Mouse (Mus musculus) left cerebral cortex, postnatal 14 days (tissue): ENCODE data around the gene Exoc8. TPM values are rescaled to one million over a fixed set of nuclear protein-coding genes. Genes with fewer than 3 reads are reported as not detected.
A peak's percentile ranks its signal among the peaks of the same experiment; 100 is the strongest.

ENCODE experiments used
- DNase-seq, 2 experiments: peaks; one replicate each; pipeline ENCODE4 v3.0.0; 2021 to 2022; ENCODE audit warnings: low spot score in 2 of 2, mixed read lengths in 1 of 2
- intact Hi-C: fragments of 180-260 bp; cut with DNase I; formaldehyde crosslinking; loops from one replicate; pipeline ENCODE4 v1.15.1; 2025
- long read RNA-seq, 2 experiments: library from polyadenylated mRNA; stranded (forward); transcript quantifications; one replicate each; pipeline ENCODE4 v2.0.0; 2021
- total RNA-seq, 2 experiments: library from RNA; stranded (reverse); gene quantifications; 2 replicates each; pipeline ENCODE4 v1.2.3; 2021

Exoc8 gene
- 10 to 100 TPM; 35.9 to 36.5 TPM for total RNA-seq
- long read RNA-seq, experiment 1, full-length matches to known transcripts, result 18 of 18 reads
- long read RNA-seq, experiment 1, partial matches to known transcripts, result 0 of 18 reads
- long read RNA-seq, experiment 1, other reads (novel, unspliced or antisense), result 0 of 18 reads
- long read RNA-seq, experiment 2, full-length matches to known transcripts, result 23 of 23 reads
- long read RNA-seq, experiment 2, partial matches to known transcripts, result 0 of 23 reads
- long read RNA-seq, experiment 2, other reads (novel, unspliced or antisense), result 0 of 23 reads

GRCm38 (mm10) chr8:124897386-124898250 lies at the start of gene Exoc8, which contains the start of gene Sprtn:
Exoc8 (minus strand) TSS chr8:124897705.
Sprtn (plus strand) TSS chr8:124897886.
- DNase-seq, result peak; percentile 97 to 99
- intact Hi-C loops, result loop anchor here (5.0 kb wide), 2 partner anchors 50 to 135 kb away; partner anchors contain the start of gene Egln1

GRCm38 (mm10) chr8:124944406-124944805 lies 46.9 kb upstream of the Exoc8 start:
- DNase-seq, result no peak
- intact Hi-C loops, result no loop called here

- no peak for DNase-seq
- intact Hi-C loops, result no loop called here
Measured at GRCm38 (mm10) chr8:124943801-124944200, 46.3 kb upstream of the Exoc8 start.

GRCm38 (mm10) chr8:124937293-124937692 lies 39.8 kb upstream of the Exoc8 start:
- intact Hi-C loops, result no loop called here
- DNase-seq, result no peak

GRCm38 (mm10) chr8:124936699-124937098 lies 39.2 kb upstream of the Exoc8 start:
- intact Hi-C loops, result no loop called here

GRCm38 (mm10) chr8:124935116-124935515 lies 37.6 kb upstream of the Exoc8 start:
- intact Hi-C loops, result no loop called here
- DNase-seq, result no peak

More at GRCm38 (mm10) chr8:124936699-124937098, 39.2 kb upstream of the Exoc8 start:
- no peak for DNase-seq

GRCm38 (mm10) chr8:124932435-124932834 lies 34.9 kb upstream of the Exoc8 start:
- no peak for DNase-seq
- intact Hi-C loops, result no loop called here

GRCm38 (mm10) chr8:124930649-124931048 lies 33.1 kb upstream of the Exoc8 start:
- intact Hi-C loops, result no loop called here
- no peak for DNase-seq

- peak in 1 of 2 experiments; percentile 50 for DNase-seq
- intact Hi-C loops, result no loop called here
Measured at GRCm38 (mm10) chr8:124930086-124930485, 32.6 kb upstream of the Exoc8 start.

GRCm38 (mm10) chr8:124929006-124929405 lies 31.5 kb upstream of the Exoc8 start:
- no peak for DNase-seq
- intact Hi-C loops, result no loop called here

- DNase-seq, result no peak
Measured at GRCm38 (mm10) chr8:124926351-124926771, 28.9 kb upstream of the Exoc8 start.

GRCm38 (mm10) chr8:124925544-124926266 lies 28.2 kb upstream of the Exoc8 start:
- intact Hi-C loops, result no loop called here
- no peak for DNase-seq

More at GRCm38 (mm10) chr8:124926351-124926771, 28.9 kb upstream of the Exoc8 start:
- intact Hi-C loops, result no loop called here

GRCm38 (mm10) chr8:124923971-124924652 lies 26.6 kb upstream of the Exoc8 start:
- intact Hi-C loops, result no loop called here

GRCm38 (mm10) chr8:124922490-124923089 lies 25.1 kb upstream of the Exoc8 start:
- intact Hi-C loops, result no loop called here
- no peak for DNase-seq

More at GRCm38 (mm10) chr8:124923971-124924652, 26.6 kb upstream of the Exoc8 start:
- DNase-seq, result no peak

- no peak for DNase-seq
- intact Hi-C loops, result no loop called here
Measured at GRCm38 (mm10) chr8:124921369-124922279, 24.1 kb upstream of the Exoc8 start.

- intact Hi-C loops, result no loop called here
Measured at GRCm38 (mm10) chr8:124917741-124918484, 20.4 kb upstream of the Exoc8 start.

GRCm38 (mm10) chr8:124914061-124914460 lies 16.6 kb upstream of the Exoc8 start:
- DNase-seq, result no peak
- intact Hi-C loops, result no loop called here

More at GRCm38 (mm10) chr8:124917741-124918484, 20.4 kb upstream of the Exoc8 start:
- no peak for DNase-seq
